Mouse (Mus musculus) adrenal gland, adult 18-20 months (tissue): ENCODE measurements around the gene Atxn2. TPM values are rescaled to one million over a fixed set of nuclear protein-coding genes. Genes with fewer than 3 reads are reported as not detected.
"Not testable (repeated sequence)": the region's sequence is repeated elsewhere in the genome, so short reads cannot be mapped to it uniquely, and the experiment has no call there.

Experiments used
- DNase-seq, 2 experiments: peaks; one replicate each; pipeline ENCODE4 v3.0.0; 2021 to 2022; ENCODE audit warnings: low spot score in 2 of 2
- total RNA-seq, 2 experiments: library from RNA; stranded (reverse); gene quantifications; 1 replicate in 1 of 2; 2 replicates in 1 of 2; pipeline ENCODE4 v1.2.3; 2021

Gene Atxn2
- total RNA-seq, 2 experiments from 2014 or later, result 165 to 216 TPM

- peak in 1 of 2 experiments; percentile 70 for DNase-seq
These were observed 122.6 kb downstream of the Atxn2 start for GRCm38 (mm10) chr5:121833572-121834240.

- no peak for DNase-seq
These were observed 123.1 kb downstream of the Atxn2 start for GRCm38 (mm10) chr5:121834241-121834606.

GRCm38 (mm10) chr5:121834991-121835747 lies 124.0 kb downstream of the Atxn2 start:
- DNase-seq, result peak in 1 of 2 experiments; percentile 30

- DNase-seq, result peak in 1 of 2 experiments; percentile 32
These were observed 125.0 kb downstream of the Atxn2 start for GRCm38 (mm10) chr5:121835949-121836691.

- peak; percentile 88 to 91 for DNase-seq
These were observed 125.7 kb downstream of the Atxn2 start for GRCm38 (mm10) chr5:121836692-121837415.

GRCm38 (mm10) chr5:121837441-121838340 lies 126.6 kb downstream of the Atxn2 start, which contains the start of gene Sh2b3:
Sh2b3 (minus strand) TSS chr5:121837646.
- DNase-seq, result peak in 1 of 2 experiments; percentile 24

- peak in 1 of 2 experiments; percentile 56 for DNase-seq
These were observed 127.4 kb downstream of the Atxn2 start for GRCm38 (mm10) chr5:121838341-121839127.

- no peak for DNase-seq
These were observed 128.0 kb downstream of the Atxn2 start for GRCm38 (mm10) chr5:121839128-121839473.

- peak in 1 of 2 experiments; percentile 20 for DNase-seq
These were observed 130.4 kb downstream of the Atxn2 start for GRCm38 (mm10) chr5:121841516-121841915.

GRCm38 (mm10) chr5:121841973-121842372 lies 130.8 kb downstream of the Atxn2 start:
- DNase-seq, result peak in 1 of 2 experiments; percentile 31

GRCm38 (mm10) chr5:121842665-121843118 lies 131.6 kb downstream of the Atxn2 start:
- DNase-seq, result peak; percentile 92 to 94

- no peak for DNase-seq
These were observed 132.2 kb downstream of the Atxn2 start for GRCm38 (mm10) chr5:121843138-121843905.

GRCm38 (mm10) chr5:121845361-121845760 lies 134.2 kb downstream of the Atxn2 start:
- no peak for DNase-seq

GRCm38 (mm10) chr5:121846322-121846721 lies 135.2 kb downstream of the Atxn2 start:
- no peak for DNase-seq

- DNase-seq, result not testable (repeated sequence)
These were observed 136.1 kb downstream of the Atxn2 start for GRCm38 (mm10) chr5:121847269-121847668.

- DNase-seq, result peak; percentile 33 to 50
These were observed 136.9 kb downstream of the Atxn2 start for GRCm38 (mm10) chr5:121848035-121848519.

- DNase-seq, result peak; percentile 92 to 93
These were observed 137.6 kb downstream of the Atxn2 start, which contains the start of gene Pheta1 for GRCm38 (mm10) chr5:121848743-121849142. Pheta1 (plus strand) TSS chr5:121848984.
